Mouse (Mus musculus) layer of hippocampus, adult 2 months (tissue): ENCODE measurements around the gene Gm11034. TPM values are rescaled to one million over a fixed set of nuclear protein-coding genes. Genes with fewer than 3 reads are reported as not detected.

Source experiments
- DNase-seq, 2 experiments: peaks; one replicate each; pipeline ENCODE4 v3.0.0; 2022; ENCODE audit warnings: low spot score in 2 of 2
- H3K27ac ChIP-seq: fragments of 200-600 bp; 2 replicates; pipeline ENCODE4 v1.8.1; 2022
- H3K4me3 ChIP-seq: fragments of 200-600 bp; 2 replicates; pipeline ENCODE4 v1.8.1; 2022; ENCODE audit warnings: mild to moderate bottlenecking
- CTCF ChIP-seq: fragments of 200-600 bp; conservative IDR thresholded peaks from 2 replicates; pipeline ENCODE4 v1.8.1; 2022; ENCODE audit warnings: antibody characterized with exemption, mild to moderate bottlenecking, moderate library complexity
- total RNA-seq, 2 experiments: library from RNA; stranded (reverse); gene quantifications; 2 replicates each; pipeline ENCODE4 v1.2.3; 2021

The Gm11034 gene
- total RNA-seq, 2 experiments from 2014 or later: not detected

DNA sequence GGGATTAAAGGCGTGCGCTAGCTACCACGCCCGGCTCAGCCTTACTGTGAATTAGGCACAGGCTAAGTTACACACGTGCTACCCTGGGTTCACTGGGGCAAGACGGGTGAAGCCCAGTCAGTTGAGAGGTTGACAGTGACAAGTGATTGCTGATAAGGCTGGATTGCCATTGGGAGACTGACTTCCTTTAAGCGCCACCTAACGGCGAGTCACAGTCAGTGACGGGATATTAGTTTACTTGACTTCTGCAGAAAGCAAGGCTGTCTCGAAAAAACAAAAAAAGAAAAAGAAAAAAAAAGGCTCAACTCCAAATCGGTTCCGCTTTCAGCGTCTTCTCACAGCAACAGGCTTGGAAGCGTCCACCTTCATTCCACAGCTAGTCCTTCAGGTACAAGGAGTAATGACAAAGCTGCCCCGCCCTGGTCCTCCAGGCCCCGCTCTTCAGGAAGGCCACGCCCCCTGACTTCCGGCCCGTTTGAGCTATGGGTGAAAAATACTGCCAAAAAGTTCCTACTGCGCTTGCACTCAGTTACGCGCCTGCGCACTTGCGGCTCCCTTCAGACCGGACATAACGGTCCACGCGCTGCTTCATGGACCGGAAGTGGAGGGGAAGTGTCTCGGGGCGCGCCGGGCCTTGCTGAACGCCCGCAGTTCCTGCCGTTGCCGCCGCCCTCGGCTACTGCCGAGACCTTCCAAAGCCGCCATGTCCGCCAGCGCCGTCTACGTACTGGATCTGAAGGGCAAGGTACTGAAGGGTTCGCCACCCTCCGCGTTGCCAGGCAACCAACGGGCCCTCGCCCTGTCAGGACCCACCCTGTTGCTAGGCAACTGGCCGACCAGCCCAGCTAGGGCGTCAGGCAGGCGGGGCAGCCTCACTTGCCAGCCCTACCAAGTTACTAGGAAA lies 26.3 kb upstream of the Gm11034 start, which contains the start of gene Ap1m1:
Gene Ap1m1 (plus strand): TSS at position 520 of the 904 bp plus-strand sequence.
- DNase-seq: peak; percentile 91 to 98
- peak; percentile 89 for TF ChIP-seq CTCF
- Histone ChIP-seq H3K4me3 (peak within 1 kb of the TSS; percentile 78), H3K27ac (peak within 1 kb of the TSS; percentile 98)

DNA sequence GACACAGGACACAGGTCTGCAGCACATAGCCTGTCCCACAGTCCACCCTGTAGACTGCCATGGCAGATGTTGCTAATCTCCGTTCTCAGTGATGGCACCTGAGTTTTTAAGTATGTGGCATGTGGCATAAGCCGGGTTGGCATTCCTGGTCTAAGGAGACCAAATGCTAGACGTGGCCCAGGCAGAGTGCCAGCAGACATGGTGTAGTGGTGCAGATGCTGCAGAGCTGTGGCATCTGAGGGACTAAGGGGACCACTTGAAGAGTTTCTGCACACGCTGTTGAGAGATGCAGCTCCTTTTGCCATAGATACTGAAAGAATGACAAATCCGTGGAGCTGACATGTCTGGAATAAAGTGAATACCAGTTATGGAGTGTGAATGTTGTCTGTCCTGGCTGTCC lies 9.2 kb upstream of the Gm11034 start:
- DNase-seq: no peak
- TF ChIP-seq CTCF: no peak
- no peak overlapping the region for H3K4me3 ChIP-seq
- H3K27ac ChIP-seq: no peak overlapping the region

DNA sequence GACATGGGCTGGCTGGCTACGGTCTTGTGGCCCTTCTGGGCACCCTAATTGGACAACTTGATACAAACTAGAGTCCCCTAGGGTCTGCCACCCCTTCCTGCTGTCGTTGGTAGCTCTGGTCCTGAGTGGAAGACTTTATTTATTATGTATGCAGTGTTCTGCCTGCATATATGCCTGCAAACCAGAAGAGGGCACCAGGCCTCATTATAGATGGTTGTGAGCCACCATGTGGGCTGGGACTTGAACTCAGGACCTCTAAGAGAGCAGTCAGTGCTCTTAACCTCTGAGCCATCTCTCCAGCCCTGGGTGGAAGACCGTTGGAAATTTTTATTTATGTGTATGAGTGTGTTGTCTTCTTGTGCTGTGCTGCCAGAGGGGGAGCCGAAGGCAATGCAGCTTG lies 7.3 kb upstream of the Gm11034 start:
- peak; percentile 60 for TF ChIP-seq CTCF
- H3K27ac ChIP-seq: no peak overlapping the region
- DNase-seq: no peak
- peak overlapping the region; percentile 78; the same call in 1 of the 2 replicates for H3K4me3 ChIP-seq

DNA sequence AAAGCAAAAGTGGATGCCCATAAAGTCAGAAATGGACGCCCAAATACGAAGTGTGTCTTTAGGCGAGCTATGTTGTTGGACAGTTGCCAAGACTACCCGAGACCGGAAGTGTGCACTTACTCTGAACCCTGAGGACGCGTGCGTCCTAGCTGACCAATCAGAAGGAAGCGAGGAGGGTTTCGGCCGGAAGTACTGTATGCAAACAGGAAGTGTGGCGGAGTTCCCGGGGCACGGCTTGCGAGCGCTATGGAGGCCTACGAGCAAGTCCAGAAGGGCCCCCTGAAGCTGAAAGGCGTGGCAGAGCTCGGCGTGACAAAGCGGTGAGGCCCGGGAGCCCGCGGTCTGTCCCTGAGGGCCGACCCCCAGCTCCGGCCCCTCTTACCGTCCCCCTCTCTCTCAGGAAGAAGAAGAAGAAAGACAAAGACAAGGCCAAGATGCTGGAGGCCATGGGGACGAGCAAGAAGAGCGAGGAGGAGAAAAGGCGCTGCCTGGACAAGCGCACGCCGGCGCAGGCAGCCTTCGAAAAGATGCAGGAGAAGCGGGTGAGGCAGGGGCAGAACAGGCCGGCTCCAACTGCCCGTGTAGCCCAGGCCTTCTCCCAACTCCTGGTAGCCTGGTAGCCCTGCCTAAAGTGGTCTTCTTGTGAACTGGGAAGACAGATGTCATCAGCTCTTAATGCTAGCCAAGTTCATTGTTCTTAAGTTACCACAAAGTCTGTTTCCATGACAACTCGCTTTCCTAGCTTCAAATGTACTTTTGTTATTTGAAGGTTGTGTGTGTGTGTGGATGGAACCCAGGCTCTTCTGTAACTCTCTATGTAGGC lies 6.3 kb upstream of the Gm11034 start, which contains the start of gene Fam32a:
Gene Fam32a (plus strand): TSS at position 190 of the 823 bp plus-strand sequence.
- H3K4me3 ChIP-seq: peak within 1 kb of the TSS; percentile 78
- no peak for TF ChIP-seq CTCF
- peak within 1 kb of the TSS; percentile 86 for H3K27ac ChIP-seq
- DNase-seq: peak; percentile 82 to 91

DNA sequence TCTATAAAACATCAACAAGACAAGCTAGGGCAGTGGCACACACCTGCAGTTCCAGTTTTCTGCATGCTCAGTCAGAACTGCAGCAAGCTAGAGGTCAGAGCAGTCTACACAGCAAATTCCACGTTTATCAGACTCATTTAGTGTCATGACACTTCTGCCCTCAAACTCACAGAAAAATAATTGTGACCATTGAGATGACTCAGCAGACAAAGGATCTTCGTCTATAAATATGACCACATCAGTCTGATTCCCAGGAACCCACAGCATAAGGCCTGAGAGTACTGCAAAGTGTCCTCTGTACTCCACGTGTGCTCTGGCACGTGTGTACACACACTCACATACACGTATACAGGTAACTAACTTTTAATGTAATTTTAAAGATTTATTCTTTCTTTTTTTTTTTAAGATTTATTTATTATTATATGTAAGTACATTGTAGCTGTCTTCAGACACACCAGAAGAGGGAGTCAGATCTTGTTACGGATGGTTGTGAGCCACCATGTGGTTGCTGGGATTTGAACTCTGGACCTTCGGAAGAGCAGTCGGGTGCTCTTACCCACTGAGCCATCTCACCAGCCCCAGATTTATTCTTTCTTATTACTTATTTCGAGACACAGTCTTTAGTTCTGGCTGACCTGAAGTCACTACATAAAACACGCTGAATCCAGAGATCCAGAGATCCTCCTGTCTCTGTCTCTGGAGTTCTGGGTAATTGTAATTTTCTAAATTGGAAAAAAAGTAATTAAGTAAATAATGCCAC lies 5.5 kb upstream of the Gm11034 start:
- no peak for DNase-seq
- 0 out of 2 replicates have a peak, but pooled peaks have one; percentile 9 for TF ChIP-seq CTCF
- H3K27ac ChIP-seq: peak overlapping the region; percentile 86
- H3K4me3 ChIP-seq: peak overlapping the region; percentile 78

DNA sequence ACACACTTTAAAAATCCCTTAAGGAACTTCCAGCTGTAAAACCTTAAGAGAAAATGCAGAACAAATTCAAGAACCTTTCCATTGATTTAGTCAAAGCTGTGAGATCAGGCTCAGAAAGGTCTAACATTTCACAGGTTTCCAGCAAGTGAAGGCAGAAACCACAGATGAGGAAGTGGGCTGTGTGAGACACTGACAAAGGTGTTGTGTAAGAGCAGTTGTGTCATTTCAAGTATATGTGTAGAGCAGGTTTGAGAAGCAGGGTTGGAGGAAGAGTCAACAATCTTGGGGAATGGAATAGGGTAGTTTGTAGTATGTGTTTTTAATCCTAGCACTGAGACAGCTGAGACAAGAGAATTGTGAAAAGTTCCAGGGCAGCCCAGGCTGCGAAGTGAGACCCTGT lies 2.4 kb upstream of the Gm11034 start:
- no peak overlapping the region for H3K4me3 ChIP-seq
- no peak for DNase-seq
- H3K27ac ChIP-seq: no peak overlapping the region
- no peak for TF ChIP-seq CTCF

DNA sequence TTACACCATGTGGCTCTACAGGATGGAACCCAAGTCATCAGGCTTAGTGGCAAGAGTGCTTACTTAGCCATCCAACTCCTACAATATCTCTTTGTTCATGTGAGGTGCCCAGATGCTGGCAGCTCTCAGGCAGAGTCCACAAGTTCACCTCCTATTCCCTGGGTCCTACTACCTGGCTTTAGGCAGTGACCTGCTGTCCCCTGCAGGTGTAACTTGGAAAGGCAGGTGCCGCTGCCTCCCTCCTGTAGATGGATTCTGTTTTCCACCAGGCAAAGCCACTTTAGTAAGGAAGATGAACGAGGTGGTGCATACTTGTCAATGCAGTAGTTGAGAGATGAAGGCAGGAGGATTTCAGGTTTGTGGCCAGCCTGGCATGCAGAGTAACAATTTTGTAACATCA lies 1.6 kb upstream of the Gm11034 start:
- TF ChIP-seq CTCF: peak; percentile 51
- Histone ChIP-seq H3K27ac (no peak overlapping the region), H3K4me3 (no peak overlapping the region)
- no peak for DNase-seq

DNA sequence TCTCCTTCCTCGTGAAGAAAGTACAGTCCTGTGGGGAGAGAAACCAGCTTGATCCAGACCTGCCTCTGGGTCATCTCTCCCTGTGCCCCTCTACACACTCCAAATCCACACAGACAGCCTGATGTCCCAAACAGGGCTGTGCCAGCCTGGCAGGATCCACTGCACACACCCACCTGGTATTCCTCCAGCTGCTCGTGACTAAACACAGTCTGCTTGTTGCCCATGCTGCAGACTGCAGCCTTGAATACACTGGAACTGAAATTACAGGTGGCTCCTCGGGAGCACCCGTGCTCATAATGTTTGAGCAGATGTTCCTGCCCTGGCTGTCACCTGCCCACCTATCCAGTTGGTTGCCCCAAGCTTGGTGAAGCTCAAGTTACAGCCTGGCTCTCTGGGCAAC lies 685 bp downstream of the Gm11034 start, which contains the start of gene Cib3:
Gene Cib3 (minus strand): TSS at position 87 of the 400 bp plus-strand sequence.
- Histone ChIP-seq H3K4me3 (no peak within 1 kb of the TSS), H3K27ac (no peak within 1 kb of the TSS)
- DNase-seq: peak in 1 of 2 experiments; percentile 18
- TF ChIP-seq CTCF: no peak

DNA sequence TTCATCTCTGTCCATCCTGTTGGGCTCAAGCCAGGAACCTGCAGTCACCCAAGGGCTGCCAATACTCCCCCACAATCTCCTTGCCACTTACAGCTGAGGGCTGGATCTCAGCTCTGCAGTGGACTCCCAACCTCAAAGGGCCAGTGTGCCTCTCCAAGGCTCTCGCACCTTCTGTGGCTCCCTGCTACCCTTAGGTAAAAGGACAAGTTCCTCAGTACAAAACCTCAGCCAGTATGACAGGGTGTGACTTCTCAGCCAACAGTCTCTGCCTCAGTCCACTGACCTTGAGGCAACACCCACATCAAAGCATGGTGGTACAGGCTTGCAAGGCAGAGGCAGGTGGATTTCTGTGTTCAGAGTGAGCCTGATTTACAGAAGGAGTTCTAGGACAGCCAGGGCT lies 1.6 kb downstream of the Gm11034 start:
- Histone ChIP-seq H3K27ac (no peak overlapping the region), H3K4me3 (no peak overlapping the region)
- DNase-seq: no peak
- TF ChIP-seq CTCF: no peak

DNA sequence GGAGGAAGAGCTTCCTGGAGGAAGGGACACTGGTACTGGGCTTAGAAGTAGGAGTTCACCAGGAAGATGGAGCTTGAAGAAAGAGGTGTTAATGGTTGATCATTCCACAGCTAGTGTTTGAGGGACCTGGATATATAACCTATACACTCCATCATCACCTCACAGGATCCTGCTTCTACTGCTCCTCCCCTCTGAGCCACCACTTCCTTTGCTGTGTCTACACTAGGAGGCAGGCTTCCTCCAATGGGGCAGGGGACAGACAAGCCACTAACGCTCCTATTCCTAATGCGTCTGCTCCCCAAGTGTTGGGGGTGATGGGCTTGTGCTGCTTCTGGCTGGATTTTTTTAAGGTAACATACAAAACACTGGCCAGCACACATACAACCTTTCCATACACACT lies 2.7 kb downstream of the Gm11034 start:
- H3K4me3 ChIP-seq: no peak overlapping the region
- no peak for TF ChIP-seq CTCF
- H3K27ac ChIP-seq: no peak overlapping the region
- no peak for DNase-seq

DNA sequence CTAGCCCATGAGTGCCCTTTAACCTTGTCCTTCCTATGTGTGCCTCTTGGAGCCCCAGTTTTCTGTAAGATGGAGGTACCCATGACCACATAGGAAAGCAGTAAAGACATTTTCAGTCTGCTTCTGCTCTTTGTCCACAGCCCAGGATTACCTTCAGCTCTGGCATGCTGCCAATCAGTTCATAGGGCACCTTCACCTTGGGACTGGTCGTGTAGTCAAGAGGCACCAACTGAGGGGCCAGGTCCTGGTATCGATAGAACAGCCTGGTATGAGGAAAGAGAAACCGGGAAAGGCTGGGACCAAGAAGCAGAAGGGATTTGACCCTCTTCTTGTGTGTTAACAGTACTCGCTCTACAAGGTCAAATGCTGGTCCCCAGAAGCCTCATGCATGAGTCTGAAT lies 3.2 kb downstream of the Gm11034 start:
- no peak overlapping the region for H3K4me3 ChIP-seq
- no peak overlapping the region for H3K27ac ChIP-seq
- TF ChIP-seq CTCF: no peak
- no peak for DNase-seq

DNA sequence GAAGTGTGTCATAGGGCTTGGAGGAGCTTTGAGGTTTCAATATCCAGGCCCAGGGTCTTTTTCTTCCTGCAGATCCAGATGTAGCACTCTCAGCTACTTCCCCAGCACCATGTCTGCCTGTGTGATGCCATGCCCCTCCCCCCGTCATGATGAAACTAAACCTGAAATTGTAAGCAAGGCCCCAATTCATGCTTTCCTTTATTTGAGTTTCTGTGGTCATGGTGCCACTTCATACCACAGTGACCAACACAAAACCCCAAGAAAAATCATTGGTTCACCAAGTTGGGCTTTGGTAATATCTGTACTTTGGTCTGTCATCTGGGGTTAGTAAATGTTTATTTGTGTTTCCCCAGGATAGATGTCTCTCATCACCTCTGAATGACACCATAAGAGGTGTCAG lies 4.9 kb downstream of the Gm11034 start:
- Histone ChIP-seq H3K4me3 (no peak overlapping the region), H3K27ac (no peak overlapping the region)
- no peak for DNase-seq
- TF ChIP-seq CTCF: no peak
